Mouse (Mus musculus) gastrocnemius, postnatal 36 days (tissue): Measurements from ENCODE around the gene Aldh18a1. TPM values are rescaled to one million over a fixed set of nuclear protein-coding genes. Genes with fewer than 3 reads are reported as not detected.

Experiments
- DNase-seq, 2 experiments: peaks; one replicate each; pipeline ENCODE4 v3.0.0; 2022
- intact Hi-C: fragments of 180-260 bp; cut with DNase I; formaldehyde crosslinking; loops from one replicate; pipeline ENCODE4 v1.15.1; 2025
- total RNA-seq, 2 experiments: library from RNA; stranded (reverse); gene quantifications; 2 replicates each; pipeline ENCODE4 v1.2.3; 2021

Aldh18a1 gene
- total RNA-seq, 2 experiments from 2014 or later = 3.8 to 5.0 TPM

DNA sequence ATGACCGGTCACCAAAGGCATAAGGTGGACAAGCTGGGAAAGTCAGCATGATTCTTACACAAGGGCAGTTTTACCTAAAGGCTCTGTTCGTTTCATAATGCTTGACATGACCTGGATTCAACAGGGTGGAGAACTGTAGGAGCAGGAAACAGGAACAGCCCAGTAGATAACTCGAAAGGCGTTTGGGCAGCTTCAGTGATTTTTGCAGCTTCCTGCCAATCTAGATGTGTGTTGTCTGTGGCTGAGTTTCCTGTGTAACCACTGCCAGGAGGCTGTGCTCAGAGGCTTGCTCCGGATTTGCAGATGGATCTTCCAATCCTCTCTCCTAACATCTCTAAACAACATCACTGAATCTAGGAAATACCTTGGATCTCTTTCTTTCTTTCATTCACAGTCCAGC is 55.7 kb downstream of the Aldh18a1 start:
- no peak for DNase-seq
- intact Hi-C loops = no loop called here

DNA sequence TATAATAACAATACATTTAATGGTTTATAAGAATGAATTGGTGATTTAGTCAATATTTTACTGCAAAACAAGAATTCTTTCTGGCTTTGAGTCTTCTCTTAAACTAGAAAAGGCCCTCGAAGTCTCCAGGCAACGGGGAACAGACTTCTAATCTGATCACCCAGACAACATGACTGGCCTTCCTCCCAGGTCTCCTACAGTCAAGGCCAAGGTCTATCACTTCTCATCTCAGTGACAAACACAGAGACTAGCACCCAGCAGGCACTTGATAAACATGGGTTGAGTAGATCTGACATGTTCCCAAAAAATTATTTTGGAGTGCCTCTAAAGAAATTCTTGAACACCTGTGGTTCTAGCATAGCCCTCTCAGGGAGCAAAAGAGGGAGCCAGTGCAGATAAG is 57.9 kb downstream of the Aldh18a1 start:
- no peak for DNase-seq
- intact Hi-C loops = no loop called here

DNA sequence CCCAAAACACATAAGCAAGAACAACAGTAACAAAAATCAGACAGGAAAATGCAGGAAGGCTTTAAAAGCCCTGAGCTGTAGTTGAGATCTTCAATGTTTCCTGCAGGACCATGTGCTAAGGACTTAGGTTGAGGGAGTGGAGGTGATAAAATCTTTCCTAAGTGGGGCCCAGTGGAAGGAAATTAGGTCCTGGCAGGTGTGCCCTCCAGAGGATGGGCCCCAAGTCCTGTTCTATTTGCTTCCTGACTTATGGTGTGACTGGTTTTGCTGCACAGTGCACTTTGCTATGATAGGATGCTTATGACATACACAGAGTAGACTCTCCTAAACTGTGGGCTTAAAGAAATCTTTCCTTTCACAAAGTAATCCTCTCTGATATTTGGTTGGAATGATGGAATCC is 60.0 kb downstream of the Aldh18a1 start:
- intact Hi-C loops = no loop called here
- DNase-seq = no peak

DNA sequence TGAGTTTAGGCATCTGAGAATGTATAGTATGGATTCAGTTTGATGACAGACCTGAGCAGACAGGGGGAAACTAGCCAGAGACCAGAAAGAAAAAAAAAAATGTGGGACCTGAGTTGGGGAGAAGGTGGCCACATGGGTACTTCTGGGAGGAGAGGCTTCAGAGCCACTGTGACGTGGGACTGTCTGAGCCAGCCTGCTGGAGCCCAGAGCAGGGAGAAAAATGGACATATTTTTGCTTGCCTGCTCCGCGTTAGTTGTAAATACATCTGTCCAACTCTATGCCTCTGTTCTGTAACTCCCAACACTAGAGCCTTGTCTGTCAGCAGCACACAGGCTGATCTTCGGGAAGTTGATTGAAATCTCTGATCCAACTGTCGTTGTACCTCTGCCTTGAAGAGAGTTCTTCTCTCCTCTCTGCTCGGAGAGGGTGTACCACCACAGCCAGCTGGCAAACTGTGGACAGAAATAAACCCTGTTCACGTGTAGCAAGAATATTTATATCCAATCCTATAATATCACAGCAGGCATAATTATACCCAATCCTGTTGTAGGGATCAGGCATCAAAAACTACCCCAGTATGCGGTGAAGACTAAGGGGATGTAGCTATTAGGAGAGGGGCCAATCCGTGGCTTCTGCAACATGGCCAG is 61.8 kb downstream of the Aldh18a1 start:
- intact Hi-C loops = no loop called here
- DNase-seq = no peak

DNA sequence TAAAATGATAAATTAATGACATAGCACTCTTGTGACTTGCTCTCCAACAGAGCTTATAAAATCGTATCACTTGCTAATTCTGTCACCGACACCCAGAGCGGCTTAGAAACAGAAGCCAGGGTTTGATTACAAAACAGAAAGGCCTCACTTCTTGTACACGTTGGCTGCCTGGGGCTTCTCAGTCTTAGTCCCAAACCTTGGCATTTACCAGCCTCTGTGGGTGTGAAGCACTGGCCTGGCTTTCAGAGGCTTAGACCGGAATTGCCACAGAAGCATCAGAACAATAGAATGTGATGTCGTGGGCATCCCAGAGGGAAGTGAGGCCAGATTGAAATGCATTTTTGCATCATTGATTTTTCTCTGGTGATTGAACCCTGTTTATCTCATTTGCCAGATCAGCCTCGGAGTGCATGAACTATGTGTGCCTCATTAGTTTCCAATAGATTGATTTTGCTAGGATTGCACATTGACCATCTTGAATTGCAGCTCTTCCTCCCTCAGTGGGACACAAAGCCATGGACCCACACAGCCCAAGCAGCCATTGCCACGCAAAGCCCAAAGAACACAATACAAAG is 64.7 kb downstream of the Aldh18a1 start:
- intact Hi-C loops = no loop called here
- DNase-seq = no peak

DNA sequence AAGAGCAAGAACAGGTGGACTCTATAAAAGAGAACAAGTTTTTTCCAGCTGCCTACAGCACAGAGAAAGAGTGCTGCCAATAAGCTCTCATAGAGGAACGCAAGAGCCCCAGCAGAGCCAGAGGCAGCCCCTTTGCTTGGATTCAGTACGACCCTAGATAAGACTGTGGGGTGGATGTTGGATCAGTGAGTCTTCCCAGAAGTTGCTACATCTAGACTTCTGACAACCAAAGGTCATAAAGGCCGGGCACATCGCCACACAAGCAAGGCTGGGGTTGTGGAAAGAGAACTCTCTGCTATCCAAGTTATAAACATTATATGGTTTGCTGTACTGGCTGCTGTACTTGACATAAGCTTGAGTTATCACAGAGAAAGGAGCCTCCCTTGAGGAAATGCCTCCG is 67.9 kb downstream of the Aldh18a1 start:
- intact Hi-C loops = no loop called here

DNA sequence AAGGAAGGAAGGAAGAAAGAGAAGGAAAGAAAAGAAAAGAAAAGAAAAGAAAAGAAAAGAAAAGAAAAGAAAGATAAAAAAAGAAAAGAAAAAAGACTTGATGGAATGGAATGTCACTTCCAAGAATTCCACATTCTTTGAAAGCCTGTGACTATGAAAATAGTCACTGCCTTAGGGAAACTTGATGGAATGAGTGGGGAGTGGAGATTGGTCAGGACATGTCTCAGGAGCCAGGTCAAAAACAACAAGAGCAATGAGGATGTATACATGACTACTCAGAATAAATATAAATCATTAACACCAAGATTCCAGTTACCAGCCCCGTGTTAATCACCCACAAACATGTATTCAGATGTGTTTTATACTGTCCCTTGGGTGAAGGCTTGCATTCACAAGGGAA is 69.6 kb downstream of the Aldh18a1 start:
- no peak for DNase-seq
- intact Hi-C loops = no loop called here

More for the DNA sequence above, 67.9 kb downstream of the Aldh18a1 start:
- no peak for DNase-seq

DNA sequence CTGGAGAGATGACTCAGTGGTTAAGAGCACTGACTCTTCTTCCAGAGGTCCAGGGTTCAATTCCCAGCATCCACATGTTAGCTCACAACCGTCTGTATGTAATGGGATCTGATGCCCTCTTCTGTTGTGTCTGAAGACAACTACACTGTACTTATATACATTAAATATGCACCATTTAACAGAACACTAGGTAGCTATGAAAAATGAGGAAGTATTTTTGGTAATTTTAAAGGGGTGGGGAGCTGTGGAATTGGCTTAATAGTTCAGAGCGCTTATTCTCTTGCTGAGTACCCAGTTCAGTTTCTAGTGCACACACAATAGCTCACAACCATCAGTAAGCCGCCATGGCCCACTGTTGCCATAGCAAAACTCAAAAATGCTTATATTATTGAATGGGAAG is 72.7 kb downstream of the Aldh18a1 start:
- no peak for DNase-seq
- intact Hi-C loops = no loop called here

DNA sequence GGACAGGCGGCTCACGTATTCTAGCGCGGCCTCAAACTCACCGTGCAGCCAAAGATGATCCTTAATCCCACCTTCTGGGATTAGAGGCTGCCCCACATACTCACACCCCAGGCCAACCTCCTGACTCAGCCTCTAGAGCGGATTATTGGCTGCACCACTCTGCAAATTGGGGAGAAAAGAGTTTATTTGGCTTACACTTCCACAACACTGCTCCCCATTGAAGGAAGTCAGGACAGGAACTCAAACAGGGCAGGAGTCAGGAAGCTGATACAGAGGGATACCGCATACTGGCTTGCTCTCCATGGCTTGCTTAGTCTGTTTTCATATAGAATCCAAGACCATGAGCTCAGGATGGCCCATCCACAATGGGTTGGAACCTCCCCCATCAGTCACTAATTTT is 73.9 kb downstream of the Aldh18a1 start:
- DNase-seq = no peak
- intact Hi-C loops = no loop called here

DNA sequence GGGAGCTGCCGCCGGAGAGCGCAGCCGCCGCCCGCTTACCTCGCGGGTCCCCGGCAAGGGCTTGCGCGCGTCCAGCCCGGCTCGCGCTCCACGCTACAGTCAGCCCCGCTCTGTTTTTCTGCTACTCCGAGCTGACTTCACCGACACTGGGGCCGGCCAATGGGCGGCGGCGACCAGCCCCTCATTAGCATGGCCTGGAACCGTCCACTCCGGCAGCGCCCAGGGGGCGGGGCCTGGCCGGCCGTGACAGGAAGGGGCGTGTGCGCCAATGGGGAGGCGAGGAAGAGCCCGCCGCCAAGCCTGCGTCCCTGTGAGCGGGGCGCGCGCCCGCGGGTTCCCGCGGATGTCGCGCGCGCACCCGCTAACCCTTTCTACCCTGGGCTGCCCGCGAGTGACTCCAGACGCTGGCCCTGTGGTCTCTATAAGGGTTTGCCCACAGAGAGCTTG is 74.6 kb downstream of the Aldh18a1 start, which contains the start of gene Sorbs1:
Gene Sorbs1, minus strand, starts transcription at position 148 of the 447 bp plus-strand sequence.
- DNase-seq = peak; percentile 90 to 96
- intact Hi-C loops = no loop called here

DNA sequence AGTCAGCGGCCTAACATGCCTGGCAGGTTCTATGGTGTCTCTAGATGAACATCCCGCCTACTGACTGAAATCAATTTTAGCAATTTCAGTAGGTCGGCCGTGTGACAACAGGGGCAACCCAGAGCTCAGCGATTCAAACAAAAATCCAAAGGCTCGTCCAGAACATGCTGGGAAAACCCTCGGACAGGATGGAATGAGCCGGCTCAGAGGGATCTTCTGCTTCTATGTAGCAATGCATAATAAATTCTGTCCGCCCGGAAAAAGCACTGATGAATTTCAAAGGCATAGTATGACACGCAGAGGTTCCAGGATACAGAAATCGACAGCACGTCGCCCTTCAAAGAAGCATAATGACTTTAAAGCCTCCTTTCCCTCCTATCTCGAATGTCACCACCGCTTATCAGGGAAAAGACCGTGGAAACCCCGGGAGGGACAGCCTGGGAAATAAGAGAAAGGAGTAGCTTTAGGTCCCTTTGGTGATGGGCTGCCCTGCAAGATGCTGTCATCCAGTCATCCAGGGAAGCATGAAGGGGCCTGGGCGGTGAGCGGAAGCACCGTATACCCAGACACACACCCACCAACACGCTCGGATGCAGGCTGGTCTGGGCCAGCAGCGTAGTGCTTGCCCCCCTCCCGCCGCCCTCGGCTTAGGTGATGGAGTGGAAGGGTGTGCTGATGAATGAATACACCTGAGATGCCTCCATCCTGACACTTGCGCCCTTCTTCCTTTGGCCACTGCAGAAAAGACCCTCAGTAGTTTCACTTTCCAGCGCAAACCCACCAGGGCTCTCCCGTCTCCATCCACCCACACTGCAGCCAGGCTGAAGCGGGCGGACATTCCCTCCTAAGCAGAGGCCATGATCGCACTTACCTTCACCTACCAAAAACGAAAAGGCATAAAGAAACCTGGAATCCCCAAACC is 75.5 kb downstream of the Aldh18a1 start:
- intact Hi-C loops = no loop called here
- no peak for DNase-seq

DNA sequence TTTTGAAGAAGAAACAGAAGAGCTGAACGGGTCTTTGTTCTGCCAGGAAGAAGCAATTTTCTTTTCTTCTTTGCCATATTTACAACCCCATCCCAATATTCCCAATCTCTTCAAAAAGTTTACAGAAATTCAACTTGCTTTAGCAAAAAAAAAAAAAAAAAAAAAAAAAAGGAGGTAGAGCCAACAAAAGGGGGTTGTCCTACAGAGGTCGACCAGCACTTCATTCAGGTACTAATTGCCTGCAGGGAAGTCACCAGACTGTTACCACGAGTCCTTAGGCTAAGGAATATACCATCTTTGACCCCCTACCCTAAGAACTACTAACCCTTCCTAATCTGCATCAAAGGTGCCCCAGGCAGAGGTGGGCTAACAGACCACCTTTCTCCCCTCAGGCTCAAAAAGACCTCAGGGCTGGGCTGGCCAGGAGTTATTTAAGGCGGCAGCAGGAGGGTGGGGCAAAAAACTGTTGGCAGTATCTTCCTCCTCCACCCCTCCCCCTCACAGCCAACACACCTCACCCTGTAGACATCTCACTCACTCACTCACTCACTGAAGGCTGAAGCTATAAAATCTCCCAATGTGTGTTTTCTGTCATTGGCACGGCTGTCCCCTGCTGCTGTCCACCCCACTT is 76.5 kb downstream of the Aldh18a1 start:
- no peak for DNase-seq
- intact Hi-C loops = no loop called here

DNA sequence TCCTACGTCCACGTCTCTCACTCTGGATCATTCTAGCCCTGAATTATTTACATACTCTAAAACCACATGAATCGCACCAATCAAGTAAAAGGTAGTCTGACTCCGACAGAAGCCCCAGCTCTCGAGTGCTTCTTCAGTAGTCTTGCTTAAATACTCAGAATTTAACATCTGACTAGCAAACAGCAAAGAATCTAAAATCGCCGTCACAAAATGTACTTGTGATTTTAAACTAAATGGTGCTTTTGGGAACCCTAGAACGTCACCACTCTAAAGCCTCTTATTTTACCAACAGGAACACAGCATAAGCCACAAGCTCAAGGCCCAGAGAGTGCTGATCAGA is 77.2 kb downstream of the Aldh18a1 start:
- no peak for DNase-seq
- intact Hi-C loops = no loop called here

DNA sequence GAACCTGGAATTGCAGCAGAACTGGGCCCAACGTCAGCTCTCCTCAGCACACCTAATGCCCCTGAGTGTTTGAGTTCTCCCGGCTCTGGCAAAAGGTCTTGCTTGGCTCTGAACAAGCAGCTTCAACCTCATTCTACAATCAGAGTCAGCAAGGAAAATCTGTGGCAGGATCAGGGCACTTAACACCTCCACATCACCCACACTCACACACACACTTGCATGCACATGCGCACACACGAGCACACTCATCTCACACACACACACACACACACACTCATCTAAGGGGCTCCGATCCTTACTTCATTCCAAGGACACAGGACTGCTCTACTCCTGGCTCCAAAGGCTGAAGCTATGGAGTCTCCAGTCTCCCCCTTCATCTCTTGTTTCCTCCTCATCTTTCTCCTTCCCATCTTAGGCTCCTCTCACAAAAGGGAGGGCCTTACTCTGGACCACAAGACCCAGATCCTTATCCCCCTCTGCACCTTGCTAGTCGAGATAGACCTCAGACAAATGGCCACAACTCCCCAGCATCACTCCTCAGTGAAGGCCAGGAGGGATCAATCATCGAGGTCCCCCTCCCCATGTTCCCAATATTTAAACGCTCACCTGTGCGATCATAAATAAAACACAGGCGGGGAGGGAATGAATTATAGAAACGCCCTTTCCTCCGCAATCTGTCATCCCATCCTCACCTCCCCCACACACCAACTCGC is 77.7 kb downstream of the Aldh18a1 start:
- intact Hi-C loops = no loop called here
- no peak for DNase-seq

DNA sequence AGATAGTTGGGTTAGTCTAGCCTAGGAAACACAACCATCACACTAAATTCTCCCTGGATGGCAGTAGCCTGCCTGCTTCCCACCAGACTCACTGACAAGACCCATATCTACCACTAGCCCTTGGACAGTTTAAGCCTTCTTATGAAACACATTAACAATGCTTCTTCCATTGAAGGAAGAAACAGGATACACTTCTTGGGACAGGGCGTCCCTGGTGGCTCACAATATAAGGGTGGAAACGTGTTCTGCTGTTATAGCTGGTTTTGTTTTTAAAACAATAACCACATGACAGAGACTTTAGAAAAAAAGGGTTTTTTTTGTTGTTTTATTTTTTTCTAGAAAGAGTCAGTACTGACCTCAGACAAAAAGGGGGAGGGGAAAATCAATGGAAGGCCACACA is 79.0 kb downstream of the Aldh18a1 start:
- intact Hi-C loops = no loop called here
- DNase-seq = no peak

DNA sequence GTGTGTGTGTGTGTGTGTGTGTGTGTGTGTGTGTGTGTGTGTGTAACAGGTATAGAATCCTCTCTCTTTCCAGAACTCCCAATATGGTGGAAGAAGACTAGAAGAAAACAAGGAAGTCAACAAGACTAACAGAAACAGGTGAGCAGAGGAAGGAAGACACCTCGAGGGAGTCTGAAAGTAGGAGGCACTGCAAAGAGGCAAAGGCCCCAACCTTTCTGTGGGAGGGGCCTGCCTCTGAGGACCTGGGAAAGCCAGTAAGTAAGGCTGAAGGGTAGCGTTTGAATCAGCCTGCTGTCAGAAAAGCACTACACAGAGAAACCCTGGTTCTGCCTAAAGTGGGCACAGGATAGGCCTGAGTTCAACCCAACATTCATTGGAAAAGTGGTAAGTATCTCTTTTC is 79.4 kb downstream of the Aldh18a1 start:
- intact Hi-C loops = no loop called here
- DNase-seq = no peak

DNA sequence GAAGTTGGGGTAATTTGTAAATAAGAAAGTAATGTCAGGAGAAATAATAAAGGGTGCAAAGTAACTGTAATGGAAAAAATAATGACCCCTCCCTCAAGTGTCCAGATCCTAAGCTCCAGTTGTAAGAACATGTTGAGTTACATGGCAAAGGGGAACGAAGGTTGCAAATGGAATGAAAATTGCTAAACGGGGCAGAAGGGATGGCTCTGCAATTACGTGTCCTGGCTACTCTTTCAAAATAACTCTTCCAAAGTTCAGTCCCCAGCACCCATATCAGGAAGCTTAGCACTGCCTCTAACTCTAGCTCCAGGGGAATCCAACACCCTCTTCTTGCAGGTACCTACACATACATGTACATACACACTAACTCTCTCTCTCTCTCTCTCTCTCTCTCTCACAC is 81.3 kb downstream of the Aldh18a1 start:
- DNase-seq = no peak

DNA sequence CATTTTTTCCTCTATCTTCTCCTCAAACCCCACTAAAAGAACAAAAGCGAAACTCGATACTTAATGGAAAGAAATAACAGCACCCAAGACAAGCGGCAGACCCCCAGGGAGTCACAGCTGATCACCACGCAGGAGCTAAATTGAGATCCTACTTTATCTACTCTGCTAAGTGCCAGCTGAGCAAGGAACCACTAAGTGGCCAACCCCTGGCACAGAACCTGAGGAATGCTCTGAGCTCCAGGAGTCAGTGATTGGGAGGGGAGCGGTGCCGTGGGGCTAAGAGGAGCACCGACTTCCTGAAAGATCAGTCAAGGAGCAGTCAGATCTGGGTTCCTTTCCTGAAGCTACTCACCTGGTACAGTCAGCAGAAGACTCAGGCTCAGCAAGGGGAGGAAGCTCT is 83.9 kb downstream of the Aldh18a1 start:
- DNase-seq = no peak
- intact Hi-C loops = no loop called here

More for the DNA sequence above, 81.3 kb downstream of the Aldh18a1 start:
- intact Hi-C loops = no loop called here
